Mouse (Mus musculus) spleen, adult 12 weeks (tissue): ENCODE data around the gene Bola3.
"Not testable (repeated sequence)": the region's sequence is repeated elsewhere in the genome, so short reads cannot be mapped to it uniquely, and the experiment has no call there.

ENCODE experiments used
- DNase-seq: peaks from one replicate; pipeline ENCODE4 v3.0.0; 2022; ENCODE audit warnings: low spot score

Bola3 gene

DNA sequence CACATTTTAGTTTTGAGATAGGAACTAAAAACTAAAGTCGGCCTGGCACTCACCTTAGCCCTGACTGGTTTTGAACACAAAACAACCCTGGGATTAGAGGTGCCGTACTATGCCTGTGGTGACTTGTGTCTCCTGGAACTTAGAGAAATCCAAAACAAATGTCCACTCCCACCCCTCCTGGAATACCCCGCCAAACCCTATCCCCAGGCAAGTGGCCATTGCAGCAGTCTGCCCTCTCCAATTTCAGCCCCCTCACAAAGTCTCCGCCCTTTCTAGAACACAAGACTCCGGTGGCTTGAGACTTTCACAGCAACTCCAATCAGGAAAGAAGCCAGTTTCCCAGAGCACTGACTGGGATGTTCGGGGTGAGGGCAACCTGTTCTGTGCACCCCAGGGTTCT is at the start of gene Bola3:
Gene Bola3, plus strand, starts transcription at position 275 of the 400 bp plus-strand sequence.
- DNase-seq, result no peak

DNA sequence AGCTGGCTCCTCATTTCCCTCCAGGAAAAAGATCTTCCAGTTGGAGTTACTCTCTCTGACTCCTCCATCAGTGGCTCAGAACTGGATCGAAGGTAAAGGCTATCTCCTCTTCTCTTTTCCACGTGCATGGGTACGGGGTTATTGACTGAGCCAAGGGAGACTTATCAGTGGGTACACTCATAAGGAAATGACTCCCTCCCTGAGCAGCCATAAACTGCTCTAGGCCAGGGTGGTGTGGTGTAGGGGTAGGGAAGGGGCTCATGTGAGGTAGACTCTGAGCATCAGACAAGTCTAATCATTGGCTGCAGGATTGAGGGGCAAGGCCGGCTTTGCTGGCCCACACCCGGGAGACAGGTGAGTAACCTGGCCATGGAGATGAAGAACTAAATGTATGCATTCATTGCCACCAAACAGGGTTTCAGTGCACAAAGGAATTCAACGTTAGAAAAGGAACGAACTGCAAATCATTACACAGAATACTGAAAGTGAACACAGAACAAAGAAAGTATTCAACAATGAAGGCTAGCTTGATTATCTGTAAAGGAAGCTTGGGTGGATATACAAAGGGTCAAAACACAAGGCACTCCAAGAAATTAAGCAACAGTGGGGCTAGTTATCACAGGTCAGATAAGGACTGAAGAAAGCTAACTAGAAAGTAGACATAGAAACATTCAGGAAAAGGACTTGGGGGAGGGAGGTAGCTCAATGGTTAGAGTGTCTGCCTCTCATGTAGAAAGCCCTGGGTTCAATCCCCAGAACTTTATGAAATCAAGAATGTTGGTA is 48.3 kb upstream of the Bola3 start:
- DNase-seq, result no peak

DNA sequence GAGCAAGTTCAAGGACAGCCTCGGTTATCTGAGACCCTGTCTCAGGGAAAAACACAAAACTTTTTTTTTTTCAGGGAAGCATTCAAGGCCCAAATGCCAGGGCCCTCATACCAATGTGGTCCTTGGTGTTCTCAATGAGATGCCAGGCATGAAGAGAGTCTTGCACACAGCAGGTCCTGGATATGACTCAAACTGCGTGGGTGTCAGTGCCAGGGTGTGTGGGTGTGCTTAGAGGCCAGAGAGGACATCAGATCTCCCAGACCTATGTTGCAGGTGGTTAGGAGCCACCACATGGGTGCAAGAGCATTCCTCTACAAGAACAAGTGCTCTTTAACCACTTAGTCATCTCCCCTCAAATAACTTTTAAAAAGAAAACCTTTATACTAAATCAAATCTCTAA is 47.7 kb upstream of the Bola3 start:
- DNase-seq, result no peak

DNA sequence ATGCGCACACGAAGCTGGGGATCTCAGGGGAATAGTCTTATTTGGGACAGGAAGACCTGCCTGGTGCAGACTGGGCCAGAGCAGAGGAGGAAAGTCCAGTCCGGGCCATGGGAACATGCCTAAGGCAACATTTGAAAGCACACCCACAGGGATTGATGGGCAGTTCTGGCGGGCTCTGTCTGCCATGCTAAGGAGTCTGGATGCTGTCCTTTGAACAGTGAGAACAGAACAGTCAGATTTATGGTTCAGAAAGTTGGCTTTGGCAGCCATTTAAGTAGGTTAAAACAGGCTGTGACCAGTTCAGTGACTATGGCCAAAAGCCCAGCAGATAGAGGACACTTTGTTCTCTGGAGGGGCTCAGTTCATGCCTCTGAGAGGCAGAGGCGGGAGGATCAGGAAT is 46.7 kb upstream of the Bola3 start:
- no peak for DNase-seq

DNA sequence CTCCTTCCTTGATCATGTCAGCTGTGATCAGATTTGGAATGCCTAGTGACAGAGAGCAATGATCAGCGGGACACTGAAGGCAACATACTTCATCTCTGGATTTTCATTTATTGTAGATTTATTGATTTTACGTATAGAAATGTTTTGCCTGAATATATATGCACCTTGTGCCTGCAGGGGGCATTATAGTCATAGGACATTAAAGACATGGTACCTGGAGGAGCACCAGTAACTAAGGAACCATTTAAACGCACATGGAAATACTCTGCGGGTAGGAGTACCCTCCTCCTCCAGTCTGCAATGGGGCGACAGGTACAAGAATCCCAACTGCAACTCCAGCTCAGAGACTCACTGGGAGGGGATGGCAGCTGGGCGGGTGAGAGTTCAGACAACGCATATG is 39.9 kb upstream of the Bola3 start:
- no peak for DNase-seq

DNA sequence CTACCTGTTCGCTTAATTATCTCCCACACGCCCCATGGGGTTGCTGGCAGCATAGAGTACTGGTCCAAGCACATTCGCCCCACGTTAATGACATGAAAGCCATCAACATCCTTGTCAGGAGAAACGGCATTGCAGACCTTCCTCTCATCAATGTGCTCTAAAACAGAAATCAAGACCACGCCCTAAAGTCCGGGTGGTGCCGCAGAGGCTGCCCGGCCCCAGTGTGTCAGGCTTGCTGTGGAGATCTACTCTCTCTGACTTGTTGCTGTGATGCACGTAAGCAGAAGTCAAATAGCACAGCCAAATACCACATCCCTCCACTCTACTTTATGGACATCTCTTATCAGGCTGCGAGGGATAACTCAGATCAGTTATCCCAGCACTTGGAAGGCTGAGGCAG is 37.7 kb upstream of the Bola3 start:
- no peak for DNase-seq

DNA sequence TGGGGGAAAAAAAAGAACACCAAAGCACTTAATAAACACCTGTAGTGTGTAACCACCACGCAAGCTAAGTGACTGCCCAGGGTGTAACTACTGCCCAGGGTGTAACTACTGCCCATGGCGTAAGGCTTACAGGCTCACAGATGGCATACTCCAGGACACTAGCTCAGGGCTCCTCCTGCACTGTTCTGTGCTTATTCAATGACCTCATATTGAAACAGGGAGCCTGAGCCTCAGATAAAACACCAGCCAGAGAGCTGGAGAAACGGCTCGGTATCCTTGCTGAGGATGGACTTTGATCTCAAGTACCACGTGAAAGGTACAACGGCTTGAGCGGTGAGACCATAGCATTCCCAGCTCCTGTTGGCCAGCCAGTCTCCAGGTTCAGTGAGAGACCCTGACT is 36.9 kb upstream of the Bola3 start:
- DNase-seq, result no peak

DNA sequence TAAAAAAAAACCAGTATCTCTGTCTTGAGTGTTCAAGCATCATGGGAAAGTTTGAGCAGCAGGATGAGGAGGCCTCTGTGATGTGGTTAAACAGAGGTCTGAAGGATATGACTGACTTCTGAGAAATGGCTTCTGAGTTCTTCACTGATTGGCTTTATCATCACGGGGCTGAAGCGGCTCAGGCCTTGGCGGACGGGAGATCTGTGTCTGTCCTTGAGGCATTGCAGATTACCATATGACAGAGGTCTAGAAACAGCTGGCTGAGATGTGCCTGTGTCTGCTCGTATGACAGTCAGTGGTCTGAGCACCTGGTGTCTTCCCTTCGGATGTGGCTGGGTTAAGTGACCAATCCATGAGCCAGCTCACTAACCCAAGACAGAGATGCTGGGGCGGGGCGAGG is 36.4 kb upstream of the Bola3 start:
- no peak for DNase-seq

DNA sequence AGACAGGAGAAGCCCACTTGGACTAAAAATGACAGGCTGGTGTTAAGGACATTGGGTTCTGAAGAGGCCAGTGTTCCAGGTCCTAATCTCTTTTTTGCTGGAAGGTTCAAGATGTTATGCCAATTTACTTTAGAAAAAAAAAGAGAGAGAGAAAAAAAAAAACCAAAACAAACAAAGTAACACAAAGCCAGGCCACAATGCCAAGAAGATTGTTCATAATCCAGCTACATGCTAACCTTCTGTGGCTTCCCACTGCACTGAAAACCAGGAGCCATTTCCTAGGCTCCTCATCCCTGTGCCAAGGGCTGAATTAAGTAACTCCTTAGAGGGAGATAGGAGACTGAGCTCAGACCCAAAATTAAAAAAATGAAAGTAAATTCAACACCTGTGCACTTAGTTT is 33.7 kb upstream of the Bola3 start:
- DNase-seq, result no peak

DNA sequence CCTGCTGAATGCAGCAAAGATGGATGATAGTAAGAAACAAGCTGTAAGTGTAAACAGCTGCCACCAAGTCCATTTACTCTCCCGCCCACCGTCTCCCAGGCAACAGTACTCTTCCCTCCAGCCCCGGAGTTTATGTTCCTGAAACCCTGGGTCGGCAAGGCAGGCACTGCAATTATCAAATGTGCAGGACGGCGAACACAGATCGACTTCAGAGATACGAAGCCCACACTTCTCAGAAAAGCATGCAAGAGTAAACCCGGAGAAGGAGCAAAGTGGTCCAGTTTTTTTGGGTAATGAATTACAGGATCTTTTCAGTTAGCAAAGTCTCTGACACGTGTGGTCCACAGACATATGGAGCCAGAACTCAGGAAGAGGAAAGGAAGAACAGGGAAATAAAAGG is 32.9 kb upstream of the Bola3 start:
- DNase-seq, result peak; percentile 19

DNA sequence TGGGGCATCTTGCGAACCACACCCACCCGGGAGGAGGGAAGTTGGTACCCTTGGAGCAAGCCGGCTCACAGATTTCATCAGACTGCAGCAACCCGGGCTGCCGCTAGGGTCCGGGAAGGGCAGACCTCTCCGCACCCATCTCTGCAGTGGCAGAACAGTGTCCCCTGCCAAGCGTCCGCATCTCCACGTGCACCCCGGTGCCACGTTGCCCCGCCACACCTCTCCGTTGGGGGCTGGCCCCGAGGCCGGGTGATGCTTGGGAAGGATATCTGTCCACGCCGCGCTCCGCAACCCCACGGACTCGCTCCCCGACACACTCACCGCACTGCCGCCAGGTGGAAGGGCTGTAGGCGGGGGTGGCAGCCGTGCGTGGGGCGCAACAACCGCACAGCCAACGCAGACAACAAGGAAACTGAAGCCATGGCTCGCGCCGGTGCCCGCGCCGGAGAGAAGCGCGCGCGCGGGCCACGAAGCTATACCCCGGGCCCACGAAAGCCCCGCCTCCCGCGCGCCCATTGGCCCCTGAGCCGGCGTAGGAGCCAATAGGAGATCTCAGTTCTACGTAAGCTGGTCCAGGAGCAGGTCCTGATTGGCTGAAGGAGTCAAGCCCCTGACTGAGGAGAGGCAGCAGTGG is 31.7 kb upstream of the Bola3 start:
- DNase-seq, result peak; percentile 81

DNA sequence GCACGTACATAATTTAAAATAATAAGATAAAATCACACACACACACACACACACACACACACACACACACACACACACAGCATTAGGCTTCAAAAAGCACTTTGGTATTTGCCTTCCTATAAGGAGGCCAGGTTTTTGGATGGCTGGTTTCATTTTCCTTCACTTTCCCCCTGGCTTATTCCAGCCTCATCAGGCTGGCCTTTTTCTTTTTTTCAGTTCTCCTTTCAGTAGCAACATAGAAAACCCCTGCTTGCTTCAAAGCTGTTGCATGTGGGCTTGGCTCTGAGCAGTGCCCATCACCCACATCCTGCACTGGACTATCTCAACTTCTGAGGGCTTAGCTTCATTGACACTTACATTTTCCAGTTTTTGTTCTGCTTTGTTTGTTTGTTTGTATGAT is 27.0 kb upstream of the Bola3 start:
- no peak for DNase-seq

DNA sequence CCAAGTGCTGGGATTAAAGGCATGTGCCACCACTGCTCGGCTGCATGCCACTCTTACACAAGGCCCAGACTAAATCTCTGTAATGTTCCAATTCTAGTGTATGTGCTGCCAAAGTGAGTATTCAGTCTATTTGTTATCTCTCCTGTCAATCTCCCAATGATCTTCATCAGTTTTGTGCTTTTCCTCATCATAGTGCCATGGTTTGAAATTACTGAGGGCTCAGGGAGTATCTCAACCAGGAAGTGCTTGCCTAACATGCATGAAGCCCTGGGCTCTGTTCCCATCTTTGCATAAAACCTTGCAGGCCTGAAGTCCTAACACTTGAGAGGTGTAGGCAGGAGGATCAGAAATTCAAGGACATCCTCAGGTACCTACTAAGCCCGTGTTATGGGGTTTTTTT is 26.2 kb upstream of the Bola3 start:
- no peak for DNase-seq

DNA sequence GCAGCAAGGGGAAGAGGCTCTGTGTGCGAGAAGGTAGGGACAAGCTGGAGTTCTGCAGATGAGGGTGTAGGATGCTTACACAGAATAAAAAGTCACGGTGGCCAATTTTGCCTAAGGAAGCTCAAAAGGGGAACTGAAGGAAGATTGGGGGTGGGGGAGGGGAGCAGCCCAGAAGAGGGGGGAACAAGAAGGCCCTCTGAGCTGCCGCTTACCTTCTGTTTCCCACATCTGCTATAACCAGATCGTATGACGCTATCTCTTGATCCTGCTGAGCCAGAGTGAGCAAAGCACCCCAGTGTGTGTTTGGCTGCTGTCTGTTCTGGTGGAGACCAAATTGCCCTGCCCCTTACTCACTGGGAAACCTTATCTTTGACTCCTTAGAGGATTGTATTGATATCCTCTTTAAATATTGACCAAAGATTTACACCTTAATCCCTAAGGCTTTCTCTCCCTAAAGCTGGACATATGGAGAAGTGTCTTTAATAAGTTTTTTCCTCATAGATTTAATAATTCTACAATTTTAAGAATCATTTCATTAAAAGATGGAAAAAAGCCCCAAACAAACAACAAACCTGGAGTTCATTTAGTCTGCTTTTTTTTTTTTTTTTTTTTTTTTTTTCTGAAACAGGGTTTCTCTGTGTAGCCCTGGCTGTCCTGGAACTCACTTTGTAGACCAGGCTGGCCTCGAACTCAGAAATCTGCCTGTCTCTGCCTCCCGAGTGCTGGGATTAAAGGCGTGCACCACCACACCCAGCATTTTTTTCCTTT is 25.1 kb upstream of the Bola3 start:
- DNase-seq, result no peak

DNA sequence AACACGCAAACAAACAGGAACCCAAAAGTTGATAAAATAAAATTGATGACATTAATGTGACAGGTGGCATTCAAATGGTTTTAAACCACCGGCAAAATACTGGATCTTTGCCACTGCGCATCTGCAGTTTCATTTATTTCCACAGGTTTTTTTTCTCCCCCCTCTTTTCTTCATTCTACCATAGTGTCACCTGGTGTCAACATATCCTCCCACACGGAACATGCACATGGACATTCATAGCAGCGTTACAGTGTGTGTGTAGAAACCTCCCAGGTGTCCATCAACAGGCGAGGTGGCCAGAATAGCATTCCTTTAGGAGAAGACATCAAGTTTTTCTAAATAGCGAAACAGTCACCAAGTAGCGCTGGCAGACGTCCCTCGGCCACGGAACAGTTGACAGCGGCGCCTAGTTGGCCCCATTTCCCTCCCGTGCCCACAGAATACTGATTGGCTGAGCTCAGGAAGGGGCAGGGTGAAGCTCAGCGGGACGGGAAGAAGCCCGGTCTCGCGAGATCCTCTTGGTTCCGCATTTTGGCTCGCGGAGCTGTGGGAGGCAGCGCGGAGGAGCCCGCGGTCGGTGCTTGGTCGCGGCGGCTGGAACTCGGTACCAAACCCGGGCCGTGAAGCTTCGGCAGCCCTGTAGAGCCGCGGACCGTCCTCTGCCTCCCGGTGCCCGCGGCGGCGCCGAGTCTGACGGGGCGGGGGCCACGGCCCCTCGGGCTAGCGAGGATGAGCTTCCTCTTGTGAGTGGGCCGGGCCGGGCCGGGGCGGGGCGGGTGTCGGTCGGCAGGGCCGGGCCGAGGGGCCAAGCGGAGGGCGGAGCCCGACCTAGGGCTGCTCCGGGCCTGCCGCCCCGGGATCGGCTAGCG is 23.2 kb upstream of the Bola3 start, which contains the start of the genes Mthfd2 and Mob1a:
Gene Mthfd2, minus strand, starts transcription at position 384 of the 869 bp plus-strand sequence.
Gene Mob1a, plus strand, starts transcription at position 492 of the 869 bp plus-strand sequence.
- peak; percentile 95 for DNase-seq

DNA sequence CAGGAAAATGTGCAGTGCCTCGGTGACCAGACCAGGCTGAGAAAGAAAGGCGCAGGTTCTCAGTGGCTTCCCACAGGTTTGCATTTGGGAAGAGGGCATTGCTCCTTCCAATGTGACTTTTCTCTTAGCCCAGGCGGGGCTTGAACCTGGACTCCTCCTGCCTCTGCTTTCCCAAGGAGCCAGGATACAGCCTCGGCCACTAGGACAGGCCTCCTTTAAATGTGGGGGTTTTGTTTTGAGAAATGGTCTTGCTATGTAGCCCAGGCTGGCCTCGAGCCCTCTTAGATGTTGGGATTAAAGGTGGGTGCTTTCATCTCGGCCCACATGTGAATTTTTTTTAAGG is 22.6 kb upstream of the Bola3 start:
- DNase-seq, result no peak

DNA sequence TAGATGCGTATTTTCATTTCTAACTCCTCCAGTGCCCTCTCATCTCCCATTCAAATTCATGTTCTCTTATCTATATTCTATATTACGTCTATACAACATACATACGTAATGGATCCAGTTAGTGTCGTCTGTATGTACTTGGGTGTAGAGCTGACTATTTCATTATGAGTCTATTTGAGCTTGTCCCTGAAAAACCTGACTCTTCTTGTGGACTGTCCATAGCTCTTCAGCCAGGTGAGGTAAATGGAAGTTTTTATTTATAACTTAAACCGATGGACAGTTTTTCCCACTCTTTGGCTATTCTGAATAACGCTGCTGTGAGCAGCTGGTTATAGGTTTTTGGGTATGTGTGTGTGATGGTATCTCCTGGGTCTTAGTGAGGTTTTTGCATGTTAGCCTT is 22.2 kb upstream of the Bola3 start:
- DNase-seq, result no peak

DNA sequence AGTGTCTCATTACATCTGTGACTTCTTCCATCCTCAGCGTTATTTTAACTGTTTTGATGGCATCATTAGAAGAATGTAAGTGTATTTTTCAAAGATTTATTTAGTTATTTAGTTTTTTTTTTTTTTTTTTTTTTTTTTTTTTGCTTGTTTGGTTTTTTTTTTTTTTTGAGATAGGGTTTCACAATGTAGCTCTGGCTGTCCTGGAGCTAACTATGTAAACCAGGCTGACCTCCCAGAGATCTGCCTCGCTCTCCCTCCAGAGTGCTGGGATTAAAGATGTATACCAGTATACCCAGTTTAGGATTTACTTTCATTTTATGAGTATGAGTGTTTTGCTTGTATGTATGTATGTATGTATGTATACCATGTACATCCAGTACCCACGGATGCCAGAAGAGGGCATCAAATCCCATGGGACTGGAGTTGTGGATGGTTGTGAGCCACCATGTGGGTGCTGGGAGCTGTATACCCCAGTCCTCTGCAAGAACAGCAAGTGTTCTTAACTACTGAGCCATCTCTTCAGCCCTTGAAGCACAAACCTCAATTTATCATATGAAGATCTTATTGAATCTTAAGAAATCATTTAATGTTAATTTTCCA is 21.3 kb upstream of the Bola3 start:
- no peak for DNase-seq

DNA sequence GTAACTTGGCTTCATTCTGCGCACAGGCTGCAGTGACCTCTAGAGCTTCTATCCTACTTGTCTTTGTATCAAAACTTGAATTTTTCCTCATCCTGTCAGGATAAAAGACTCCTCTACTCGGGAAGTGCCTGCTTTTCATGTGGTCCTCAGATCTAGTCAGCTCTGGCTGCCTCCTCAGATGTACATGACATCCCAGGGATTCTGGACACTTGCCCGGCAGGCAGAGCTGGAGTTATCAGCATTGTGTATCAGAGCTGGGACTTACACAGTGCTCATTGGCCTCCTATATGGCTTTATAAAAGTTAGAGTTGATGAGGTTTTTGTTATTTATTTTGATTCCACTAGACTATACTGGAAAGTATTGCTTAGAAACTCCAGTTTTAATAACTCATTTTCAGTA is 7.6 kb upstream of the Bola3 start:
- no peak for DNase-seq

DNA sequence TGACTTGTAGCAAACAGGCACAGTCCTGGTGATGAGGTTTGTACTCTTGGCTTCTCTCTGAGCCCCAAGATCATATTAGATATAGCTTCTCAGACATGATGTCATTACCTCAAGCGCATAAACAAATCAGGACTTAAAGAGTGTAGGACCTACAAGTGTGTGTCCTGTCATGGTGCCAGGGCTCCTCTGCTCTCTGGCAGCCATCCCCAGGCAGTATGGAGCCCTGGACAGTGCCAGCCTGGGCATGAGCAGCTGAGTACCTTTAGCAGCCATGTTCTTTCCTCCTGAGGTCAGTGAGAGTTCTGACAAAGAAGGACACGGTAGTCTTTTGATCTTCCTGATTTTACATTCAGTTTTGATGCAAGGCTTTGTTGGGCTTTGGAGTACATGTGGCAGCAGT is 6.0 kb upstream of the Bola3 start:
- no peak for DNase-seq

DNA sequence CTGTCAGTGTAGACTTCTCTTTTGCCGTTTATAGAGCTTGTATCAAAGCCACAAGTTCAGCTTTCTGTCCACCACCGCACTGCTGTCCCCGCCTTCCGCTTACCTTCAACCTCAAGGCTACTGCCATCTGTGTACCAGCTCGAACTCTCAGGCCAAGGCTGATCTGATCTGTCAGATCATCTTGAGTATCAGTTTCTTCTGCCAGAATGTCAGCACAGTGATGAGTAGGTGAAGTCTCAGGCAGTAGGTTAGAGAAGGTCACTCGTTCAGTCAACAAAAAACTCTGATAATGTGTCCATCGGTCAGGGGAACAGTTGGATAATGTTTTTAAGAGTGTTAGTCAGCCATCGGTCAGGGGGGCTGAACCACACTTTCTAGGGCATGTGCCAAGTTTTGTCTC is 3.7 kb upstream of the Bola3 start:
- DNase-seq, result not testable (repeated sequence)

DNA sequence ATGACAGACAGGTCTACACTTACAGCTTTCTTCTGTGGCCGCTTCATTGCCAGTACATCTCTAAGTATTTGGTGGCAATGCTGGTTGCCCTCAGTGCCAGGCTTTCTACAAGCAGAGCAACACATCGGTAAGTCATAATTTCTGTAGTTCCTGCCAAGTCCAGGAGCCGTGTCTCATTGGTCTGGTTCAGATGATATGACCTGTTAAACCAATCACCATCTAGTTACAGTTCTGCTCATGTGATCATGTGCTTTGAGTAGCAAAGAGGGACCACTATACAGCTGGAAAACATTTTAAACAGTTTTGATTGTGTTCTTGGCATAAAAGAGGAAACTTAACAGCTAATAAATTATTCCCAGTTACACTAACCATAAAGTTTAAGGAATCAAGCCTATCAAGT is 1.0 kb upstream of the Bola3 start:
- DNase-seq, result no peak
